Mouse (Mus musculus) thymus, postnatal 14 days (tissue): ENCODE results near the gene Efcab10.
A peak's percentile ranks its signal among the peaks of the same experiment; 100 is the strongest.

Source experiments
- DNase-seq: peaks from one replicate; pipeline ENCODE4 v3.0.0; 2021

Efcab10 gene

GRCm38 (mm10) chr12:33429387-33430160 is 34.9 kb downstream of the Efcab10 start, which contains the start of gene Twistnb:
Gene Twistnb (plus strand): TSS chr12:33429635.
- DNase-seq: peak; percentile 97

GRCm38 (mm10) chr12:33433812-33434211 is 39.2 kb downstream of the Efcab10 start:
- DNase-seq: peak; percentile 65

- DNase-seq: no peak
Measured at GRCm38 (mm10) chr12:33434758-33435157, 40.1 kb downstream of the Efcab10 start.
